Mouse (Mus musculus) liver, embryonic 11.5 days (tissue): ENCODE results near the gene Asap2. TPM values are rescaled to one million over a fixed set of nuclear protein-coding genes. Genes with fewer than 3 reads are reported as not detected.
A peak's percentile ranks its signal among the peaks of the same experiment; 100 is the strongest.

Experiments used
- ATAC-seq: fragments of 200-750 bp; cut with Nextera tagmentation; replicated peaks from 2 replicates; pipeline ENCODE4 v1.8.0; 2017; ENCODE audit warnings: moderate number of reproducible peaks, mild to moderate bottlenecking, moderate TSS enrichment, moderate library complexity; ENCODE audit not compliant: low FRiP score
- DNase-seq: peaks from one replicate; pipeline ENCODE4 v3.0.0-alpha.2; 2017; ENCODE audit warnings: low spot score
- H3K27ac ChIP-seq: fragments of 300-500 bp; sonication (generic); 2 replicates; pipeline ENCODE4 v1.5.1; 2014; ENCODE audit warnings: mild to moderate bottlenecking, low read depth, low read length, control low read depth
- H3K27me3 ChIP-seq: fragments of 300-500 bp; sonication (generic); replicated peaks from 2 replicates; pipeline ENCODE4 v1.6.1; 2014; ENCODE audit warnings: low read length, mixed read lengths; ENCODE audit not compliant: control insufficient read depth, insufficient read depth
- H3K36me3 ChIP-seq: fragments of 300-500 bp; sonication (generic); 2 replicates; pipeline ENCODE4 v1.6.1; 2014; ENCODE audit warnings: mild to moderate bottlenecking, low read length, moderate library complexity, mixed read lengths; ENCODE audit not compliant: control insufficient read depth, insufficient read depth
- H3K4me1 ChIP-seq: fragments of 300-500 bp; sonication (generic); replicated peaks from 2 replicates; pipeline ENCODE4 v1.6.1; 2014; ENCODE audit warnings: low read length, mixed read lengths; ENCODE audit not compliant: control insufficient read depth, insufficient read depth
- H3K4me2 ChIP-seq: fragments of 300-500 bp; sonication (generic); 2 replicates; pipeline ENCODE4 v1.6.1; 2014; ENCODE audit warnings: mild to moderate bottlenecking, control low read depth, moderate library complexity
- H3K4me3 ChIP-seq: fragments of 300-500 bp; sonication (generic); 2 replicates; pipeline ENCODE4 v1.5.1; 2014; ENCODE audit warnings: low read depth, low read length, control low read depth
- H3K9ac ChIP-seq: fragments of 300-500 bp; sonication (generic); 2 replicates; pipeline ENCODE4 v1.6.1; 2014; ENCODE audit warnings: low read depth, low read length, control low read depth
- H3K9me3 ChIP-seq: fragments of 300-500 bp; sonication (generic); 2 replicates; pipeline ENCODE4 v1.6.1; 2016; ENCODE audit warnings: low read length, inconsistent platforms, mixed read lengths; ENCODE audit not compliant: control insufficient read depth
- WGBS: fragments of 180-500 bp; shearing (Covaris S2); extraction: QIAGEN DNeasy Blood & Tissue Kit; methylation state at CpG from one replicate; pipeline ENCODE4 v1.1.7; 2014; 5-methylcytosine and 5-hydroxymethylcytosine counted together
- polyA plus RNA-seq: library from polyadenylated mRNA; unstranded; fragments of >200 nt; fragmentation: Nextera tagmentation; extraction: Ambion mirVana; gene quantifications from 2 replicates; pipeline ENCODE4 v1.2.1, GENCODE M21; 2014

Gene Asap2
- polyA plus RNA-seq, 1 experiment from 2014 or later, result 5.9 TPM

DNA sequence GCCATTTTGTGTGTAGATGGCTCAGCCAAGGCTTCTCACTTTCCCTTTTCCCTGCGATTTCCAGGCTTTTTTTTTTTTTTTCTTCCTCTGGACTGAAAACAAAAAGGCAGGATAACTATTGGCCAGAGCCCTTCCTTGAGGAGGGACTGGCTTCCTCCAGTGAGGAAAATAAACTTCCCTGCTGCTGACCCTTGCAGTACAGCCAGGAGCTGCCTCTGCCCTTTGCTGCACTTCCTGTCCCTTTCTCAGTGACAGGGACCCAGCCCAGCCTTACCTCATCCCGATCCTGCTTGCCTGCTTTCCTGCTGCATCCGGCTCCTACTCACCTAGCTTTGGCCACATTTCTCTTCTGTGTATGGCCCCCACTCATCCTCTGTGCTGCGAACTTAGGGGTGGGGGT is 164.8 kb downstream of the Asap2 start:
- H3K4me1 ChIP-seq, result peaks cover 20% of the 10 kb centered on the region
- 46% methylated on average over 4 of the region's 4 CpGs for WGBS
- no peaks in the 10 kb centered on the region for H3K27me3 ChIP-seq
- no peak overlapping the region for H3K4me3 ChIP-seq
- H3K27ac ChIP-seq, result no peak overlapping the region
- DNase-seq, result no peak
- H3K9me3 ChIP-seq, result no peaks in the 10 kb centered on the region
- no peak overlapping the region for H3K4me2 ChIP-seq
- no peak overlapping the region for H3K9ac ChIP-seq
- no peaks in the 10 kb centered on the region for H3K36me3 ChIP-seq
- no peak; the same call in 1 of the 2 replicates for ATAC-seq

DNA sequence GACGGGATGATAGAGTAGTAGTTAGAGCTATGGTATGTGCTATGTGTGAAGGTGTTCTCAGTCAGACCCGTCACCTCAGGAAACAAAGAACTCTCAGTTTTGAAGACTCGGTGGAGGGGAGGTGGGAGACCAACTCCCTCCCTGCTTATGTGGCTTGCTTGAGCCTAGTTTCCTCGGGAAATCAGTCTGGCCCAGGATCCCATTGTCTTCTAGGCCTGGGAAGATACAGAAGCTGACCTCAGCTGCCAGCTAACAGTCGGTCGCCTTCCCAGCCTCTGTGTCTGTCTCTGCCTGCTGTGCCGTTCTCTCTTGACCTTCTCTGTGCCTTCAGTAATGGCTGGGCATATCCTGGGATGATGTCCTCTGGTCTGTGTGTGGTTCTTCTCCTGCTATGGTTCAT is 169.0 kb downstream of the Asap2 start:
- Histone ChIP-seq H3K4me2 (no peak overlapping the region), H3K4me1 (peaks cover 35% of the 10 kb centered on the region), H3K27me3 (no peaks in the 10 kb centered on the region), H3K4me3 (no peak overlapping the region), H3K9ac (no peak overlapping the region), H3K36me3 (no peaks in the 10 kb centered on the region), H3K27ac (no peak overlapping the region), H3K9me3 (no peaks in the 10 kb centered on the region)
- ATAC-seq, result no peak
- no peak for DNase-seq
- WGBS, result 61% methylated on average over 7 of the region's 7 CpGs

DNA sequence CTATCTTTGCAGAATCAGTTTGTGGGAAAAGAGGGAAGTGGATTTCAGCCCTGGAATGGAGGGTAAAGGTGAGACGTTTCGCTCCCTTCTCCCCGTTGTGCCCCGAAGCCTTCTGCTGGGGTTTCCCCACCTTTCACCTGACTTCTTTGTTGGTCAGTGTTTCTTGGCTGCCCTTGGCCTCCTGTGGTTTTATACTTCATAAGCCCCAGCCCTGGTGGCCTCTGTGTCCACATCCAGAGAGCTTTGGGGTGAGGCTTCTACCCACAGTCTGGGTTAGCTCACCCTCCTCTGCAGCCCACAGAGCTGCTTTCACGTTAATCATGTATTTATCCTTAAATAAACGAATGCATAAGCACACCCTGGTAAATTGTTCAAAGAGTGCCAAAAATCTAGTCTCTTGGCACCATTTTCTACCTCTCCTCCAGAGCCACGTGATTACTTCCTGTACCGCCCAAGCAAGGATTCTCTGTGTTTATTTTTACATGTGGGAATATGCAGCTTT is 170.1 kb downstream of the Asap2 start:
- H3K9ac ChIP-seq, result no peak overlapping the region
- H3K27ac ChIP-seq, result no peak overlapping the region
- H3K4me2 ChIP-seq, result no peak overlapping the region
- H3K27me3 ChIP-seq, result no peaks in the 10 kb centered on the region
- 72% methylated on average over 8 of the region's 8 CpGs for WGBS
- H3K4me3 ChIP-seq, result no peak overlapping the region
- H3K9me3 ChIP-seq, result no peaks in the 10 kb centered on the region
- peaks cover 29% of the 10 kb centered on the region for H3K4me1 ChIP-seq
- no peak for ATAC-seq
- no peaks in the 10 kb centered on the region for H3K36me3 ChIP-seq
- DNase-seq, result no peak

DNA sequence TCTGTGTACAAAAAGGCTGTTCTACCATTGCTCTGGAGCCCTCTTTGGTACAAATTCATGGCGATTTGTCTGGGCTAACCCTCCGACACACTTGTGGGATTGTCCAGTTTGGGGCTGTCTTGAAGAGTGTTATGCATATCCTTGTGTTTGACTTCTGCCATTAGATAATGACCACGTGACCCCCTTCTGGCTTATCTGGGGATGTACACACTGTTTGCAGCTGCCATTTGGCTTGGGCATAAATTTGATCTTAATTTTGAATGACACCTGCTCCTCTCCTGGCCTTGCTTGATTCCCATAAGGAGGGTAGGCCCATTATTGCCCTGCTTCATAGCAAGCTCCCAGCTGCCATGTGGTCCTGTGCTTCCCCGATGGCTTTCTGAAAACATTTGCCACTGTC is 171.6 kb downstream of the Asap2 start:
- DNase-seq, result no peak
- Histone ChIP-seq H3K4me1 (peaks cover 25% of the 10 kb centered on the region), H3K4me2 (no peak overlapping the region)

DNA sequence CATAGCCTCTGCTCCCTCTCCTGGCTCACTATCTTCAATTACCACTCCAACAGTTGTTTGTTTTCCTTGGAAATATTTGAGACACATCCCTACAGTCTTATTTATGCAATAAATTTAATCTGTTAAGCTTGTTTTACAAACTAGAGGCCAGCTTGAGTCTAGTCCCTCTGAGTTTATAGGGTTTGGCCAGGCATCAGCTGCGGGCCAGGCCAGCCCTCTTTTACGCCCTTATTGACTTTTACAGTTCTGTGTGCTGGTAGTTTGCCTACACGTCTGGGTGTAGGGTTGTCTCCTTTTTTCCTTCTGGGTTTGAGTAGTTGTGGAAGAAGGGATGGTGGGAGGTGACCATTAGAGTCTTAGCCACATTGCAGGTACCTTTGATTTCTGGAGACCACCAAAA is 173.4 kb downstream of the Asap2 start:
- peaks cover 33% of the 10 kb centered on the region for H3K4me1 ChIP-seq
- no peak overlapping the region for H3K4me2 ChIP-seq
- no peak overlapping the region for H3K27ac ChIP-seq
- no peaks in the 10 kb centered on the region for H3K9me3 ChIP-seq
- H3K27me3 ChIP-seq, result no peaks in the 10 kb centered on the region
- DNase-seq, result no peak
- WGBS, result 78% methylated on average over 3 of the region's 3 CpGs
- no peaks in the 10 kb centered on the region for H3K36me3 ChIP-seq
- ATAC-seq, result no peak
- no peak overlapping the region for H3K9ac ChIP-seq
- no peak overlapping the region for H3K4me3 ChIP-seq

More for the DNA sequence above, 171.6 kb downstream of the Asap2 start:
- ATAC-seq, result peak; percentile 87
- H3K27ac ChIP-seq, result no peak overlapping the region; the same call in 1 of the 2 replicates
- H3K9me3 ChIP-seq, result no peaks in the 10 kb centered on the region
- H3K9ac ChIP-seq, result no peak overlapping the region
- H3K27me3 ChIP-seq, result no peaks in the 10 kb centered on the region
- WGBS, result 61% methylated on average over 4 of the region's 4 CpGs
- H3K4me3 ChIP-seq, result no peak overlapping the region
- H3K36me3 ChIP-seq, result no peaks in the 10 kb centered on the region

DNA sequence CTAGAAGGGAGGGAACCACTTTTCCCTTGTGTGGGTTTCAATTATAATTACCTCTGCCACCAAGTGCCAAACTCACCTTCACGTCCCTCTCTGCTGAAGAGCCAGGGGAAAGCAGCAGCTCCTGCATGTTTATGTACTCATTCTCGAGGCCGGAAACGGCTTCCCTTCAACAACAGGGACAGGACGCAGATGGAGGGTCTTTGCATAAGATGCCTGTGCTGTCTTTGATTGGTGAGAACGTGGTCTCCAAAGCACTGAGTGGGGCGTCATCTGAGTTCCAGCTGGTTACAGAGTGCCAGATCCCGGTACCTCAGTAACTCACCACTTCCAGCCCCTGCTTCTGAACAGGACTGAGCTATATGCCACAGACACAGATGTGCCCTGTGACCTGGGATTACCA is 174.0 kb downstream of the Asap2 start:
- peaks cover 33% of the 10 kb centered on the region for H3K4me1 ChIP-seq
- no peaks in the 10 kb centered on the region for H3K27me3 ChIP-seq
- 70% methylated on average over 8 of the region's 8 CpGs for WGBS
- no peaks in the 10 kb centered on the region for H3K9me3 ChIP-seq
- H3K4me3 ChIP-seq, result no peak overlapping the region
- no peak for DNase-seq
- 0 out of 2 replicates have a peak, but pooled peaks cover 2% of the 10 kb centered on the region for H3K36me3 ChIP-seq
- H3K9ac ChIP-seq, result no peak overlapping the region
- H3K27ac ChIP-seq, result no peak overlapping the region
- no peak for ATAC-seq
- H3K4me2 ChIP-seq, result no peak overlapping the region

DNA sequence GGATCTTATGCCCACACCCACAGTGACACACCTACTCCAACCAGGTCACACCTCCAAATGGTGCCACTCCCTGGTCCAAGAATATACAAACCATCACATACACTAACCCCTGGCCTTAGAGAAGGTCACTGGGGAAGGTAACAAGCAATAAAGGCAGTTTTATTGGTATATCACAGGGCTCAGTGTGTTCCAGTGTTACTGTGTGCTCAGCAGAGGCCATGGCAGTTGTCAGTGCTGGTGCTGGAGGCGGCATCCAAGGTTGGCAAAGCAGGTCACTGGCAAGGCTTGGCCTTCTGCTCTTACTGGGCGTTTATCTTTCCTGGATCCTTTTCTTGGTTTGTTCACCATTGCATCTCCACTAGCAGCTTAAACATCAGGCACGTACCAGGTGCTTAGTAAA is 174.9 kb downstream of the Asap2 start:
- WGBS, result 82% methylated on average over 3 of the region's 3 CpGs
- Histone ChIP-seq H3K36me3 (0 out of 2 replicates have a peak, but pooled peaks cover 2% of the 10 kb centered on the region), H3K4me2 (no peak overlapping the region), H3K27ac (no peak overlapping the region), H3K9ac (no peak overlapping the region), H3K27me3 (no peaks in the 10 kb centered on the region), H3K9me3 (no peaks in the 10 kb centered on the region), H3K4me1 (peaks cover 24% of the 10 kb centered on the region), H3K4me3 (no peak overlapping the region)
- no peak for ATAC-seq
- DNase-seq, result no peak

DNA sequence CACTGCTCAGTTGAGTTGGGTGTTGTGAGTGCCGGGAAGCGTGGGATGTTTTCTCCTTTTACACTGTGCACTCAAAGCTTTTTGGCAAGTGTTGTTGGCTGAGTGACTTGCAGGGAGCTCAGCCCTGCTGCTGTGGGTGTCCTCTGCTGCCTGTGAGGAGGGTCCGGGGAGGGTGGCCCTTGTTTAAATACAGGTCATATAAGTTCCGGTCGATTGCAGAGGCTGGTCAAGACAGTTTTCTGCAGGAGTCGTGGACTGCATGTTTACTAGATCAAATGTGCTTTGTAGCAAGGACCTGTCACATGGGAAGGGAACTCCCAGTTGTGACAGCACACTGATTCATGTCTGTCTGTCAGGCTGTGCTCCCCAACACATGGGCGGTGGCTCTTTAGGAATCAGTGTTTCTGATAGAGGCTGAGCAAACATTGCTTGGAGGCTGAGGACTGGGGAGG is 175.7 kb downstream of the Asap2 start:
- WGBS, result 66% methylated on average over 7 of the region's 7 CpGs
- no peak for ATAC-seq
- DNase-seq, result no peak
- Histone ChIP-seq H3K27ac (no peak overlapping the region), H3K4me3 (no peak overlapping the region), H3K4me1 (peaks cover 21% of the 10 kb centered on the region), H3K4me2 (no peak overlapping the region), H3K36me3 (0 out of 2 replicates have a peak, but pooled peaks cover 2% of the 10 kb centered on the region), H3K9me3 (no peaks in the 10 kb centered on the region), H3K9ac (no peak overlapping the region), H3K27me3 (no peaks in the 10 kb centered on the region)

DNA sequence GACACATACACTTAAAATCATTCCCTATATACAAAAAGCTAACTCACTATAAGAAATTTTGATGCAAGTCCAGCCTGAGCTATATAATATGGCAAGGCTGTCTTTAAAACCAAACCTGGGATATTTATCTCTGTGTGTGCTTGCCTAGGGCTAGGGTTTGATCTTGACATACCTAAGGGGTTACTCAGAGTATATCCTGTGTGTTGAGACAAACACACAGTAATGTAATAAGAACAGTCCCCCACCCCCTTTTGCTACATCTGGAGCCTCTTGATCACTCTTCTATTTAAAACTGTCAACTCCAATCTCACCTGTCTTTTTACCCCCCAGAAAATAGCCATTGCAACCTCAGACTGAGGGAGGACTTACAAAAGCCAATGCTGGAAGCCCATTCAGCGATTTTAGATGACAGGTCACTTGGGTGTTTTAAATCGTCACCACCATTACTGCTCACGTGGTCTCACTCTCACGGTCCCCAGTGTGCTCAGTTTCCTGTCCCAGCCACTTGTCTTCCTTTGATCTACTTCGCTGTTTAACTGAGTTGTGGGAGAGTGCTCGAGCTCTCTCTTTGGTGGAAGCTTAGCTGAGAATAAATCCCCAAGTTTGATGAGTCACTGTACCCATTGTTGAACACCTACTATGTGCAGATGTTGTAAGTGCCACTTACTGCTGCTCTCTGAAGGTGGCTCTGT is 176.8 kb downstream of the Asap2 start:
- no peak overlapping the region for H3K4me2 ChIP-seq
- H3K4me1 ChIP-seq, result peaks cover 14% of the 10 kb centered on the region
- WGBS, result 21% methylated on average over 6 of the region's 6 CpGs

More for the DNA sequence above, 176.8 kb downstream of the Asap2 start:
- no peaks in the 10 kb centered on the region for H3K27me3 ChIP-seq
- no peak overlapping the region for H3K9ac ChIP-seq
- H3K4me3 ChIP-seq, result no peak overlapping the region
- DNase-seq, result no peak
- no peak for ATAC-seq
- H3K27ac ChIP-seq, result no peak overlapping the region
- H3K36me3 ChIP-seq, result 0 out of 2 replicates have a peak, but pooled peaks cover 2% of the 10 kb centered on the region
- no peaks in the 10 kb centered on the region for H3K9me3 ChIP-seq
